Mouse (Mus musculus): Measurements from ENCODE around the gene Cdc14b. TPM values are rescaled to one million over a fixed set of nuclear protein-coding genes. Genes with fewer than 3 reads are reported as not detected.

The Cdc14b gene
- 6.1 TPM for polyA plus RNA-seq (2017; shearing (Covaris generic))

DNA sequence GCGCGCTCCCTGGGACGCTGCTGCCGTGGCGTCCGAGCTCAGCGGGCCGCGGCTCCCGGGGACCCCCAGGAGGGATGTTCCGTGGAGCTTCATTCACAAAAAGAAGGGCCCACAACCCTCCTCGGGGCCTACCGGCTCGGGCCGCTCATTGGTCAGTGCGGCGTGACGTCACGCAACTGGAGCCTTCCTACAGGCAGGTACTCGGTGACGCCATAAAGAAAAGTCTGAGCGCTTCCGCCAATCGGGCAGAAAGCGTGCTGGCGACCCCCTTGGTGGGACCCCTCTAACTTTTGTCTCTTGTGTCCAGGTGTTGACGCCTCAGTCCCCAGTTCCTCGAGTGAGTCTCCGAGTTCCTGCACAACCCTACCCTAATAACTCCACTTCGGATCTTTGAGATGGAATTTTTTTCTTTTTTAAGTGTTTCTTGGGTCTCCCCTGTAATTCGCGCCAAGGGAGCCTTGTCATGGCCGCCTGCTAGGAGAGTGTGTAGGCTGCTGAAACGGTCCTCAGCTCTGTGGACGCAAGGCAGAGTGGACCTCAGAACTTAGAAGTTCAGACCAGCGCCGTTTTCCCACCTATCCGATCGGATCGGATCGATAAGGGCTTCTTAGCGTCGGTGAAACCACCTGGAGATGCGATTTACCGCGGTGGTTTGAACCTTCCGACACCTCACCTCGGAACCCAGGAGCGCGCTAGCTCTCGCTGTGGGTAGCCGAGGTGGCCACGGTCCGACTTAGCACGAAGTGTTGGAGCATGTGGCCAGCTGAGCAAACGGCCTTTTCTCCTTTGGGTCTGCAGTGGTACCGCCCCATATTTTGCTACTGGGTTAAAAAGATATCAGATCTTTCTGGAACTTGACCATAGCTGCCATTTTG, at the start of gene Cdc14b:
Gene Cdc14b, minus strand, starts transcription at position 412 of the 875 bp plus-strand sequence.

DNA sequence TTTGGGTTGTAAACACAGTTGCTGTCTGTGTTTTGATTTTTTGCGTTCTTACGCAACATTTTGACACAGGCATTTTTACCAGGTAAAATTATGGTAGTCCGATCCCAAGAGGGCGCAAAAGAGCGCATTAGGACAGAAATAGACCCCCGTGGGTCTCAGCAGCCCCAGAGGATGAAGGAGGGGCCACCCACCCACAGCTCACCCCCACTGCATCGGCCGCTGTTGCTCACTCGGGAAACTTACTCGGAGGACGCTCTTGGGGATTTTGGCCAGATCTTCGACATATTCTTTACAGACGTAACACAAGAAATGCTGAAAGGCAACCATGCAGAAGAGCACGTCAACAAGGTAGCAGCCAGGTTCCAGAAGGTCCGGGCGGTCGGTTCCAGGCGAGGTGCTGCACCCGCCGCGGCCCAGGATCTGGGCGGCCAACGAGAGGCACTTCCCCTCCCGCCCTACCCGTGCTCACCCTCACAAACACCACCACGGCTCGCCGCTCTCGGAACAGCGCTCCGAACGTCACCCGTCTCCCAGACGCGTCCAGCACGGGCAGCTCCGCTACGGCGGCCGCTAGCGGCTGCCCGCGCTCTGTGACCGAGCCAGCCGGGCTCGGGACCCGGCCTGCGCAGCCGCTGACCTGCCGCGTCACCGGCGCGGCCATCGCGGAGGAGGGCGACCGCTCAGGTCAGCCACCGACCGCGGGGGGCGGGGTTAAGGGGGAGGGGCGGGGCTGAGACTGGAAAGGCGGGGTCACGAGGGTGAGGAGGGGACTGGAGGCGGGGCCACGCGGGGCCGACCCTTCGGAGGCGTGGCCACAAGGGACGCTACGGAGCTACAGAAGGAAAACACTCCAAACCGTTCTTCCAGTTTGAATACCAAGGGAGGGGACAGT, 37.2 kb upstream of the Cdc14b start, which contains the start of gene Aaed1:
Gene Aaed1, minus strand, starts transcription at position 687 of the 892 bp plus-strand sequence.

DNA sequence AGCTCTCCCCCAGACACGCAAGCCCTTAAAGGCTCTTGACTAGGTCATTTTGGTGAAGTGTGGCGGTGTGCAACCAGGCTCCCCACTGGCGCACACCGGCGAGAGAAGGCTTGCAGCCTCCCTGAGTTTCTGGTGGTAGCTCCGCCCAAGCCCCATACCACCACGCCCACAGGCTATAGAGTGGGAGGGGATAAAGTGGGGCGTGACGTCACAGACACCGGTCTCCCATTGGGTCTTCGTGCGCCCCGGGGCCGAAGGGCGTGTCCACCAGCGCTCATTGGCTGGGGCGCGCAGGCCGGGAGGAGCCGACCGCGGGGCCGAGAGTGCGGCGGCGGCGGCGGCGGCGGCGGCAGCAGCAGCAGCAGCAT, 113.6 kb downstream of the Cdc14b start, which contains the start of gene Habp4:
Gene Habp4, plus strand, starts transcription at position 277 of the 368 bp plus-strand sequence.

GRCm38 (mm10) chr13:64153083-64153682, 121.9 kb downstream of the Cdc14b start, which contains the start of gene Zfp367:
Zfp367 (minus strand) TSS chr13:64153202.

Other genes with a start within 250 kb of the Cdc14b start
- not detected for gene Hsd17b3, start 186.1 kb downstream of the Cdc14b start, polyA plus RNA-seq (2017; shearing (Covaris generic))
- 31.8 TPM for gene Slc35d2, start 145.9 kb downstream of the Cdc14b start, polyA plus RNA-seq (2017; shearing (Covaris generic))
- gene Zfp367, start 122.1 kb downstream of the Cdc14b start, polyA plus RNA-seq (2017; shearing (Covaris generic)): 8.6 TPM
- gene Habp4, start 113.5 kb downstream of the Cdc14b start, polyA plus RNA-seq (2017; shearing (Covaris generic)): 35.7 TPM
- 36.2 TPM for gene Aaed1, start 37.4 kb upstream of the Cdc14b start, polyA plus RNA-seq (2017; shearing (Covaris generic))
- gene Ctsl, start 95.6 kb upstream of the Cdc14b start, polyA plus RNA-seq (2017; shearing (Covaris generic)): 9.4 TPM
- 7.4 TPM for gene Cdk20, start 157.0 kb upstream of the Cdc14b start, polyA plus RNA-seq (2017; shearing (Covaris generic))
- not detected for gene Fam240b, start 222.5 kb upstream of the Cdc14b start, polyA plus RNA-seq (2017; shearing (Covaris generic))

Measured in CD4-positive, CD25-positive, alpha-beta regulatory T cell (primary cell).